Mouse (Mus musculus) ES-Bruce4 (cell line): ENCODE data around the gene Ccdc116. TPM values are rescaled to one million over a fixed set of nuclear protein-coding genes. Genes with fewer than 3 reads are reported as not detected.

Experiments used
- H3K27ac ChIP-seq: 2 replicates; pipeline ENCODE4 v1.5.1; 2012; ENCODE audit warnings: low read length, inconsistent platforms; ENCODE audit not compliant: insufficient read depth
- H3K27me3 ChIP-seq: 2 replicates; pipeline ENCODE4 v1.6.1; 2012; ENCODE audit warnings: mild to moderate bottlenecking, low read length, inconsistent platforms; ENCODE audit not compliant: control insufficient read depth, poor library complexity, insufficient read depth, severe bottlenecking
- H3K36me3 ChIP-seq: 2 replicates; pipeline ENCODE4 v1.6.1; 2012; ENCODE audit warnings: inconsistent platforms, mild to moderate bottlenecking, low read length, moderate library complexity; ENCODE audit not compliant: control insufficient read depth, poor library complexity, insufficient read depth, severe bottlenecking
- H3K4me1 ChIP-seq: one replicate; pipeline ENCODE4 v1.8.1; 2011; ENCODE audit warnings: low read length; ENCODE audit not compliant: control insufficient read depth, insufficient read depth
- H3K4me3 ChIP-seq: 2 replicates; pipeline ENCODE4 v1.5.1; 2011; ENCODE audit warnings: low read depth, mild to moderate bottlenecking, low read length
- H3K9ac ChIP-seq: 2 replicates; pipeline ENCODE4 v1.6.1; 2012; ENCODE audit warnings: low read depth, mild to moderate bottlenecking, inconsistent platforms; ENCODE audit not compliant: poor library complexity, severe bottlenecking
- H3K9me3 ChIP-seq: replicated peaks from 2 replicates; pipeline ENCODE4 v1.6.1; 2012; ENCODE audit warnings: mild to moderate bottlenecking, low read length, inconsistent platforms; ENCODE audit not compliant: control insufficient read depth, poor library complexity, insufficient read depth, severe bottlenecking
- CTCF ChIP-seq: IDR thresholded peaks from one replicate; pipeline ENCODE4 v1.8.1; 2011; ENCODE audit warnings: low read depth, low read length
- EP300 ChIP-seq: IDR thresholded peaks from 2 replicates; pipeline ENCODE4 v1.6.1; 2011; ENCODE audit warnings: low read depth, low read length; ENCODE audit not compliant: insufficient read depth
- POLR2A ChIP-seq: IDR thresholded peaks from one replicate; pipeline ENCODE4 v1.8.1; 2011; ENCODE audit warnings: low read length; ENCODE audit not compliant: insufficient read depth
- polyA plus RNA-seq: library from polyadenylated mRNA; stranded (reverse); fragments of >200 nt; gene quantifications from 2 replicates; pipeline ENCODE4 v1.2.4, GENCODE M21; 2011; ENCODE audit warnings: low read depth; ENCODE audit not compliant: missing spikeins, insufficient read depth, insufficient read length

Ccdc116 gene
- polyA plus RNA-seq, 1 experiment = 1.7 TPM

- TF ChIP-seq EP300 (no peak), POLR2A (no peak), CTCF (no peak)
- no peak overlapping the region for H3K9ac ChIP-seq
- H3K4me1 ChIP-seq = no peaks in the 10 kb centered on the region
- no peak overlapping the region for H3K27ac ChIP-seq
- no peaks in the 10 kb centered on the region for H3K27me3 ChIP-seq
- peaks cover 25% of the 10 kb centered on the region for H3K36me3 ChIP-seq
- H3K9me3 ChIP-seq = no peaks in the 10 kb centered on the region
- H3K4me3 ChIP-seq = no peak overlapping the region
These were observed 4.8 kb upstream of the Ccdc116 start for GRCm38 (mm10) chr16:17151874-17152273.

DNA sequence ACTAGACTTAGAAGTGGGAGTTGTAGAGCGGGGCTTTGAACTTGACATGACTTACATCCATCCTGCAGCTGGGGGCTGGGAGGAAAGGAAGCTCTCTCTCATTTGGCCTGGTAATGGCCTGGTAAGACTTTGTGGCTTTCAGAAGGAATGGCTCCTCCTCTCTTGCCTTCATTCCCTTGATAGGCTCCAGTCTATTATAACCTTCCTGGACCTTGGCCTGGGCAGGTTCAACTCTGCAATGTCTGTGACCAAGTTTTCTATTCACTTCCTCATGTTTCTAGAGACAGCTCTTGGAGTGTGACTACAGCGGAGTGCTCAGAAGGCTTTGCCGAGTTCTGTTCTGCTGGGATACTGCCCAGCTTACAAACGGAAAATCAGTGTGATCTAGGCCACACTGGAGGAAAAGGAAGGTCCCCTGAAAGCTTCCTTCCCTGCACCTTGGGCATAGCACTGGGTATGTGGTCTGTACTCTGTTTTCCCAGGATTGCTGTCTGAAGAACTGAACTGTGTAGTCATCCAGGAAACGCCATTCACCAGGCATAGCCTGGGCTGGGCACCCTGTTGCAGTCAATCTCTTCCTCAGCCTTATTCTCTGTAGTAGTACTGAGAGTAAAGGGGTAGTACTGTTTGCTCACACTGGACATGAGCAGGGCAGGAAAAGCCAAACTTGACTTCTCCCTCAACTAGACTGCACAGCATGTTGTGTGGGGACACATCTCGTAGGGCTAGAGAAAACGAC is 3.7 kb upstream of the Ccdc116 start:
- Histone ChIP-seq H3K9ac (no peak overlapping the region), H3K36me3 (peaks cover 25% of the 10 kb centered on the region)

DNA sequence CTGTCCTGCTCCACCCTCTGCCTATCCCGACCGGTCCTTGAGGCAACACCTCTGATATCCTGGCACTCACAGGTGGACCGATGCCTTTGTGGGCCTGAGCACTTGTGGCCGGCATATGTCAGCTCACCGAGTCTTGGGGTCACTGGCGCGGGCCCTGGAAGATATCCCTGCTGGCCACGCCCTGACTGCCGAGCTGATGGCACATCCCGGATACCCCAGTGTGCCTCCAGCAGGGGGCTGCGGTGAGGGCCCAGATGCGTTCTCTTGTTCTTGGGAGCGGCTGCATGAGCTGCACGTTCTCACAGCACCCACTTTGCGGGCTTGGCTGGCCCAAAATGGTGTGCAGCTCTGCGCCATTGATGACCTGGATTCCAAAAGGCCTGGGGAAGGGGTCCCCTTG is 1.1 kb upstream of the Ccdc116 start:
- Histone ChIP-seq H3K27ac (no peak overlapping the region), H3K36me3 (peaks cover 7% of the 10 kb centered on the region), H3K4me3 (peak overlapping the region; percentile 69), H3K4me1 (no peaks in the 10 kb centered on the region), H3K9me3 (no peaks in the 10 kb centered on the region), H3K9ac (peak overlapping the region; percentile 66), H3K27me3 (no peaks in the 10 kb centered on the region)
- TF ChIP-seq CTCF = peak; percentile 48
- no peak for TF ChIP-seq POLR2A
- no peak for TF ChIP-seq EP300

More for the DNA sequence above, 3.7 kb upstream of the Ccdc116 start:
- H3K9me3 ChIP-seq = no peaks in the 10 kb centered on the region
- H3K27me3 ChIP-seq = no peaks in the 10 kb centered on the region
- TF ChIP-seq CTCF (no peak), POLR2A (no peak), EP300 (no peak)
- H3K27ac ChIP-seq = no peak overlapping the region; the same call in 1 of the 2 replicates
- no peaks in the 10 kb centered on the region for H3K4me1 ChIP-seq
- no peak overlapping the region for H3K4me3 ChIP-seq

- Histone ChIP-seq H3K27me3 (no peaks in the 10 kb centered on the region), H3K4me1 (no peaks in the 10 kb centered on the region), H3K4me3 (peak overlapping the region; percentile 69), H3K27ac (no peak overlapping the region), H3K9ac (peak overlapping the region; percentile 66), H3K9me3 (no peaks in the 10 kb centered on the region), H3K36me3 (peaks cover 1% of the 10 kb centered on the region; the same call in 1 of the 2 replicates)
- TF ChIP-seq EP300 = 0 out of 2 replicates have a peak, but pooled peaks have one; percentile 20
- TF ChIP-seq POLR2A = no peak
These were observed 431 bp upstream of the Ccdc116 start for GRCm38 (mm10) chr16:17147391-17147929.

GRCm38 (mm10) chr16:17144339-17144738 is 2.7 kb downstream of the Ccdc116 start, which contains the start of gene Ydjc:
Gene Ydjc (plus strand): TSS chr16:17144621.
- no peaks in the 10 kb centered on the region for H3K36me3 ChIP-seq
- no peak for TF ChIP-seq POLR2A
- TF ChIP-seq CTCF = no peak
- TF ChIP-seq EP300 = no peak
- no peaks in the 10 kb centered on the region for H3K9me3 ChIP-seq
- no peaks in the 10 kb centered on the region for H3K4me1 ChIP-seq
- peak within 1 kb of the TSS; percentile 4; the same call in 1 of the 2 replicates for H3K4me3 ChIP-seq
- no peak within 1 kb of the TSS for H3K9ac ChIP-seq
- no peaks in the 10 kb centered on the region for H3K27me3 ChIP-seq
- H3K27ac ChIP-seq = peak within 1 kb of the TSS; percentile 34

GRCm38 (mm10) chr16:17137355-17137754 is 9.7 kb downstream of the Ccdc116 start:
- no peaks in the 10 kb centered on the region for H3K9me3 ChIP-seq
- H3K4me1 ChIP-seq = no peaks in the 10 kb centered on the region
- no peak overlapping the region for H3K27ac ChIP-seq
- TF ChIP-seq CTCF = no peak
- no peak for TF ChIP-seq EP300
- TF ChIP-seq POLR2A = no peak
- H3K36me3 ChIP-seq = no peaks in the 10 kb centered on the region
- no peak overlapping the region for H3K4me3 ChIP-seq
- H3K9ac ChIP-seq = no peak overlapping the region
- no peaks in the 10 kb centered on the region for H3K27me3 ChIP-seq
